Mouse (Mus musculus) forebrain, embryonic 10.5 days (tissue): ENCODE measurements around the gene Znrf4. TPM values are rescaled to one million over a fixed set of nuclear protein-coding genes. Genes with fewer than 3 reads are reported as not detected.

ENCODE experiments used
- DNase-seq: peaks from one replicate; pipeline ENCODE4 v3.0.0-alpha.2; 2017; ENCODE audit warnings: low spot score; ENCODE audit errors: extremely low spot score
- H3K27ac ChIP-seq: fragments of 300-500 bp; sonication (generic); 2 replicates; pipeline ENCODE4 v1.5.1; 2016; ENCODE audit warnings: mild to moderate bottlenecking
- H3K27me3 ChIP-seq: fragments of 300-500 bp; sonication (generic); 2 replicates; pipeline ENCODE4 v1.6.1; 2016; ENCODE audit warnings: mild to moderate bottlenecking; ENCODE audit not compliant: poor library complexity, severe bottlenecking
- H3K36me3 ChIP-seq: fragments of 300-500 bp; sonication (generic); replicated peaks from 2 replicates; pipeline ENCODE4 v1.6.1; 2016; ENCODE audit warnings: mild to moderate bottlenecking, moderate library complexity
- H3K4me1 ChIP-seq: fragments of 300-500 bp; sonication (generic); 2 replicates; pipeline ENCODE4 v1.6.1; 2016
- H3K4me3 ChIP-seq: fragments of 300-500 bp; sonication (generic); 2 replicates; pipeline ENCODE4 v1.5.1; 2016; ENCODE audit warnings: mild to moderate bottlenecking, moderate library complexity
- H3K9me3 ChIP-seq: fragments of 300-500 bp; sonication (generic); 2 replicates; pipeline ENCODE4 v1.6.1; 2016; ENCODE audit warnings: mild to moderate bottlenecking, moderate library complexity
- WGBS: fragments of 180-500 bp; shearing (Covaris S2); methylation state at CpG from one replicate; pipeline ENCODE4 v1.1.7; 2016; 5-methylcytosine and 5-hydroxymethylcytosine counted together
- polyA plus RNA-seq: library from polyadenylated mRNA; unstranded; fragments of >200 nt; fragmentation: Nextera tagmentation; extraction: Ambion mirVana; gene quantifications from 2 replicates; pipeline ENCODE4 v1.2.1, GENCODE M21; 2016

The Znrf4 gene
- polyA plus RNA-seq, 1 experiment from 2014 or later, result not detected

GRCm38 (mm10) chr17:56470001-56470436 lies 42.2 kb downstream of the Znrf4 start:
- peak overlapping the region; percentile 81; the same call in 1 of the 2 replicates for H3K27ac ChIP-seq
- no peak for DNase-seq

GRCm38 (mm10) chr17:56469275-56469674 lies 43.0 kb downstream of the Znrf4 start:
- Histone ChIP-seq H3K27ac (peak overlapping the region; percentile 81; the same call in 1 of the 2 replicates), H3K36me3 (peaks cover 37% of the 10 kb centered on the region), H3K27me3 (peaks cover 54% of the 10 kb centered on the region), H3K4me1 (peaks cover 96% of the 10 kb centered on the region), H3K9me3 (peaks cover 5% of the 10 kb centered on the region; the same call in 1 of the 2 replicates), H3K4me3 (peak overlapping the region; percentile 43; the same call in 1 of the 2 replicates)
- DNase-seq, result no peak
- 42% methylated on average over 8 of the region's 8 CpGs for WGBS

More at GRCm38 (mm10) chr17:56470001-56470436, 42.2 kb downstream of the Znrf4 start:
- Histone ChIP-seq H3K9me3 (peaks cover 5% of the 10 kb centered on the region; the same call in 1 of the 2 replicates), H3K36me3 (peaks cover 32% of the 10 kb centered on the region), H3K4me3 (peak overlapping the region; percentile 43), H3K4me1 (peaks cover 96% of the 10 kb centered on the region), H3K27me3 (peaks cover 62% of the 10 kb centered on the region)
- WGBS, result 5% methylated on average over 26 of the region's 26 CpGs

GRCm38 (mm10) chr17:56468870-56469269 lies 43.4 kb downstream of the Znrf4 start:
- DNase-seq, result no peak
- Histone ChIP-seq H3K4me1 (peaks cover 95% of the 10 kb centered on the region), H3K27me3 (peaks cover 50% of the 10 kb centered on the region), H3K4me3 (peak overlapping the region; percentile 14), H3K36me3 (peaks cover 37% of the 10 kb centered on the region), H3K27ac (peak overlapping the region; percentile 81; the same call in 1 of the 2 replicates), H3K9me3 (peaks cover 5% of the 10 kb centered on the region; the same call in 1 of the 2 replicates)
- WGBS, result 71% methylated on average over 7 of the region's 7 CpGs

- no peak for DNase-seq
- Histone ChIP-seq H3K9me3 (peaks cover 5% of the 10 kb centered on the region; the same call in 1 of the 2 replicates), H3K27ac (peak overlapping the region; percentile 81; the same call in 1 of the 2 replicates), H3K27me3 (peaks cover 45% of the 10 kb centered on the region), H3K36me3 (peaks cover 37% of the 10 kb centered on the region), H3K4me1 (peaks cover 95% of the 10 kb centered on the region), H3K4me3 (peak overlapping the region; percentile 14; the same call in 1 of the 2 replicates)
- WGBS, result 97% methylated on average over 9 of the region's 9 CpGs
These were observed 43.9 kb downstream of the Znrf4 start for GRCm38 (mm10) chr17:56468380-56468779.

- peaks cover 95% of the 10 kb centered on the region for H3K4me1 ChIP-seq
- H3K9me3 ChIP-seq, result peaks cover 5% of the 10 kb centered on the region; the same call in 1 of the 2 replicates
These were observed 44.8 kb downstream of the Znrf4 start for GRCm38 (mm10) chr17:56467456-56467884.

GRCm38 (mm10) chr17:56466747-56467146 lies 45.5 kb downstream of the Znrf4 start:
- DNase-seq, result no peak
- Histone ChIP-seq H3K4me1 (peaks cover 95% of the 10 kb centered on the region), H3K4me3 (no peak overlapping the region; the same call in 1 of the 2 replicates), H3K36me3 (peaks cover 37% of the 10 kb centered on the region), H3K27ac (peak overlapping the region; percentile 81), H3K9me3 (peaks cover 5% of the 10 kb centered on the region; the same call in 1 of the 2 replicates), H3K27me3 (peaks cover 29% of the 10 kb centered on the region)
- 82% methylated on average over 6 of the region's 6 CpGs for WGBS

More at GRCm38 (mm10) chr17:56467456-56467884, 44.8 kb downstream of the Znrf4 start:
- Histone ChIP-seq H3K27me3 (peaks cover 36% of the 10 kb centered on the region), H3K4me3 (peak overlapping the region; percentile 24; the same call in 1 of the 2 replicates), H3K36me3 (peaks cover 37% of the 10 kb centered on the region), H3K27ac (peak overlapping the region; percentile 81)
- no peak for DNase-seq
- 76% methylated on average over 7 of the region's 7 CpGs for WGBS

GRCm38 (mm10) chr17:56464817-56465216 lies 47.4 kb downstream of the Znrf4 start:
- 83% methylated on average over 7 of the region's 7 CpGs for WGBS
- H3K4me1 ChIP-seq, result peaks cover 95% of the 10 kb centered on the region
- peaks cover 39% of the 10 kb centered on the region for H3K36me3 ChIP-seq
- DNase-seq, result no peak
- H3K27ac ChIP-seq, result 0 out of 2 replicates have a peak overlapping the region, but pooled peaks have one; percentile 25
- H3K27me3 ChIP-seq, result peaks cover 10% of the 10 kb centered on the region; the same call in 1 of the 2 replicates
- H3K4me3 ChIP-seq, result no peak overlapping the region
- peaks cover 5% of the 10 kb centered on the region; the same call in 1 of the 2 replicates for H3K9me3 ChIP-seq

- Histone ChIP-seq H3K4me1 (peaks cover 95% of the 10 kb centered on the region), H3K27me3 (0 out of 2 replicates have a peak, but pooled peaks cover 5% of the 10 kb centered on the region), H3K36me3 (peaks cover 34% of the 10 kb centered on the region), H3K27ac (no peak overlapping the region), H3K4me3 (no peak overlapping the region), H3K9me3 (peaks cover 5% of the 10 kb centered on the region; the same call in 1 of the 2 replicates)
- DNase-seq, result no peak
- 95% methylated on average over 2 of the region's 2 CpGs for WGBS
These were observed 47.9 kb downstream of the Znrf4 start for GRCm38 (mm10) chr17:56464345-56464744.

- Histone ChIP-seq H3K4me3 (peak overlapping the region; percentile 76; the same call in 1 of the 2 replicates), H3K9me3 (peaks cover 2% of the 10 kb centered on the region; the same call in 1 of the 2 replicates), H3K36me3 (peaks cover 32% of the 10 kb centered on the region), H3K4me1 (peaks cover 95% of the 10 kb centered on the region), H3K27me3 (no peaks in the 10 kb centered on the region), H3K27ac (peak overlapping the region; percentile 92)
- DNase-seq, result no peak
- WGBS, result 67% methylated on average over 1 of the region's 1 CpGs
These were observed 48.7 kb downstream of the Znrf4 start for GRCm38 (mm10) chr17:56463500-56463899.

GRCm38 (mm10) chr17:56462835-56463455 lies 49.3 kb downstream of the Znrf4 start:
- Histone ChIP-seq H3K9me3 (no peaks in the 10 kb centered on the region), H3K4me3 (peak overlapping the region; percentile 76), H3K27me3 (no peaks in the 10 kb centered on the region), H3K36me3 (peaks cover 32% of the 10 kb centered on the region), H3K4me1 (peaks cover 95% of the 10 kb centered on the region), H3K27ac (peak overlapping the region; percentile 92)
- DNase-seq, result no peak
- 3% methylated on average over 17 of the region's 17 CpGs for WGBS

- WGBS, result under 1% methylated on average over 77 of the region's 77 CpGs
- peaks cover 86% of the 10 kb centered on the region for H3K4me1 ChIP-seq
- peak; percentile 100 for DNase-seq
- H3K4me3 ChIP-seq, result peak overlapping the region; percentile 76
- peaks cover 37% of the 10 kb centered on the region for H3K36me3 ChIP-seq
- H3K27ac ChIP-seq, result peak overlapping the region; percentile 92
- no peaks in the 10 kb centered on the region for H3K9me3 ChIP-seq
- no peaks in the 10 kb centered on the region for H3K27me3 ChIP-seq
These were observed 50.2 kb downstream of the Znrf4 start for GRCm38 (mm10) chr17:56461771-56462743.
